Mouse (Mus musculus): ENCODE data around the gene Lmbr1l. TPM values are rescaled to one million over a fixed set of nuclear protein-coding genes. Genes with fewer than 3 reads are reported as not detected.

Lmbr1l gene
- 0.29 and 1.7 TPM in 2 replicates for polyA plus RNA-seq (2021; fragmentation: Nextera tagmentation)
- long read RNA-seq, experiment 1, result 0 reads
- long read RNA-seq, experiment 2, transcript Lmbr1l-201 (17 exons, 2,304 nt), result major isoform, 10 of 14 reads
- long read RNA-seq, experiment 2, partial matches to known transcripts, result 1 of 14 reads
- long read RNA-seq, experiment 2, other reads (novel, unspliced or antisense), result 3 of 14 reads

GRCm38 (mm10) chr15:98917538-98918498, at the start of gene Lmbr1l:
Gene Lmbr1l (minus strand): TSS chr15:98918231.

GRCm38 (mm10) chr15:98953401-98954356, 35.6 kb upstream of the Lmbr1l start, which contains the start of the genes Gm49450 and Tuba1a:
Gene Gm49450 (minus strand): TSS chr15:98953551.
Gene Tuba1a (minus strand): TSS chr15:98953703.

GRCm38 (mm10) chr15:98934217-98934839, 16.3 kb upstream of the Lmbr1l start, which contains the start of gene Tuba1b:
Gene Tuba1b (minus strand): TSS chr15:98934565.

GRCm38 (mm10) chr15:98897928-98898800, 19.9 kb downstream of the Lmbr1l start, which contains the start of gene Dhh:
Gene Dhh (minus strand): TSS chr15:98898540.

GRCm38 (mm10) chr15:98893940-98894745, 23.9 kb downstream of the Lmbr1l start, which contains the start of gene Rhebl1:
Gene Rhebl1 (minus strand): TSS chr15:98894540.

DNA sequence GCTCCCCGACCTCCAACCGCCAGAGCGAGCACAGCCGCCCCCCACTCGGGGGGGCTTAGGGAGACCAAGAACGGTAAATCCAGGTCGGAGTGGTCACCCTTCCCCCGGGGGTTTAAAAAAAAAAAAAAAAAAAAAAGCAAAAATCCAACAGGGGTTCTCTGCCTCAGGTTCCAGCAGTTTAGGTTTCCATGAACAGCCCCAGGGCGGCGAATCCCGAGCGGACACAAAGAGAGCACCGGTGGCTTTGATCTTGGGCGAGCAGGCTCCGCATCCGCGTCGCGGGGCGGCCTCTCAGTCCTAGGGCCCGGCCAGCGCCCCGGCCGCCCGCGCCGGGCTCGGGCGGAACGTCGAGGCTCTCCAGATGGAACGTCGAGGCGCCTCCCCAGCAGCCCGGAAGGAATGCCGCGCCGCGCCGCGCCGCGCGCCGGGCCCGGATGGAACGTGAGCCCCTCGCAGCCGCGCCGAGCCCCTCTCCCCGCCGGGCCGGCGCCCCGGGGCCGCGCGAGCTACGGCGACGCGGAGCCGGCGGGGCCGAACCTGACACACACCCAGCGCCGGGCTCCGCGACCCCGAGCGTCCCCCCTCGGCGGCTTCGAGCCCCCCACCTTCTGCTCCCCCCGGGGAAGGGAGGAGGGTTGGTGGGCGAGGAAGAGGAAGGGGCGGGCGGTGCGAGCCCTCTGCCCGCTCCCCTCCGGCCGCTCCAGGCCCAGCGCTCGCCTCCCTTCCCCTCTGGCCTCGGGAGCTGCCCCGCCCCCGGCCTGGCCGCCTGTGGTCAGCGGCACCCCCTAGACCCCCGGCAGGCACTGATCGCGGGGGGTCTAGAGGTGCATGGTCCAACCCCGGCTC, 46.7 kb downstream of the Lmbr1l start, which contains the start of gene Kmt2d:
Gene Kmt2d, minus strand, starts transcription at position 135 of the 846 bp plus-strand sequence.

Other genes starting within 250 kb of the Lmbr1l start
- 4.3 and 4.9 TPM in 2 replicates for gene Rnd1, start 240.8 kb downstream of the Lmbr1l start, polyA plus RNA-seq (2021; fragmentation: Nextera tagmentation)
- 8.4 and 9.0 TPM in 2 replicates for gene Ccdc65, start 210.0 kb downstream of the Lmbr1l start, polyA plus RNA-seq (2021; fragmentation: Nextera tagmentation)
- 3.1 and 4.6 TPM in 2 replicates for gene Fkbp11, start 190.0 kb downstream of the Lmbr1l start, polyA plus RNA-seq (2021; fragmentation: Nextera tagmentation)
- 93.9 and 99.4 TPM in 2 replicates for gene Arf3, start 155.0 kb downstream of the Lmbr1l start, polyA plus RNA-seq (2021; fragmentation: Nextera tagmentation)
- gene Wnt10b, start 140.1 kb downstream of the Lmbr1l start, polyA plus RNA-seq (2021; fragmentation: Nextera tagmentation), result not detected in 2 replicates
- 0.72 and 1.0 TPM in 2 replicates for gene Wnt1, start 128.4 kb downstream of the Lmbr1l start, polyA plus RNA-seq (2021; fragmentation: Nextera tagmentation)
- 118 TPM in 2 replicates for gene Ddn, start 108.7 kb downstream of the Lmbr1l start, polyA plus RNA-seq (2021; fragmentation: Nextera tagmentation)
- gene Prkag1, start 86.7 kb downstream of the Lmbr1l start, polyA plus RNA-seq (2021; fragmentation: Nextera tagmentation), result 66.5 and 71.5 TPM in 2 replicates
- gene Kmt2d, start 47.0 kb downstream of the Lmbr1l start, polyA plus RNA-seq (2021; fragmentation: Nextera tagmentation), result 18.0 and 18.2 TPM in 2 replicates
- 6.5 and 10.1 TPM in 2 replicates for gene Rhebl1, start 23.7 kb downstream of the Lmbr1l start, polyA plus RNA-seq (2021; fragmentation: Nextera tagmentation)
- gene Dhh, start 19.7 kb downstream of the Lmbr1l start, polyA plus RNA-seq (2021; fragmentation: Nextera tagmentation), result 0.08 and 0.19 TPM in 2 replicates
- 1,496 and 1,539 TPM in 2 replicates for gene Tuba1b, start 16.3 kb upstream of the Lmbr1l start, polyA plus RNA-seq (2021; fragmentation: Nextera tagmentation)
- 0.53 TPM in 1 of 2 replicates, not detected in the other for gene Gm49450, start 35.3 kb upstream of the Lmbr1l start, polyA plus RNA-seq (2021; fragmentation: Nextera tagmentation)
- 3,348 and 3,759 TPM in 2 replicates for gene Tuba1a, start 35.5 kb upstream of the Lmbr1l start, polyA plus RNA-seq (2021; fragmentation: Nextera tagmentation)
- gene Tuba1c, start 111.7 kb upstream of the Lmbr1l start, polyA plus RNA-seq (2021; fragmentation: Nextera tagmentation), result 2.4 and 6.3 TPM in 2 replicates
- gene Prph, start 136.9 kb upstream of the Lmbr1l start, polyA plus RNA-seq (2021; fragmentation: Nextera tagmentation), result 2.1 and 3.3 TPM in 2 replicates
- 0.11 and 0.14 TPM in 2 replicates for gene Troap, start 156.3 kb upstream of the Lmbr1l start, polyA plus RNA-seq (2021; fragmentation: Nextera tagmentation)
- not detected in 2 replicates for gene C1ql4, start 169.6 kb upstream of the Lmbr1l start, polyA plus RNA-seq (2021; fragmentation: Nextera tagmentation)
- not detected in 2 replicates for gene Dnajc22, start 174.9 kb upstream of the Lmbr1l start, polyA plus RNA-seq (2021; fragmentation: Nextera tagmentation)
- gene Spats2, start 207.7 kb upstream of the Lmbr1l start, polyA plus RNA-seq (2021; fragmentation: Nextera tagmentation), result 5.3 and 5.5 TPM in 2 replicates